10 mouse cellular contexts compared by ENCODE assay signal in genomic region chr1:59812782-59813181, GRCm38 (mm10).
"Had no signal": no experiment of that assay in that cellular context is flagged by ENCODE, and none has a peak within 500 bp of the region (broad histone marks: within the 10 kb centered on the region; RNA-seq: fewer than 3 reads in every experiment).

No protein-coding gene starts in this region.

- H3K4me2 ChIP-seq: liver, embryonic 11.5 days; liver, embryonic 15.5 days; neural tube, embryonic 12.5 days had no signal

- H3K9me3 ChIP-seq: limb, embryonic 10.5 days; liver, embryonic 15.5 days; neural tube, embryonic 12.5 days had no signal

- H3K9ac ChIP-seq: liver, embryonic 15.5 days; neural tube, embryonic 12.5 days had no signal

- DNase-seq: kidney, adult 2 months; kidney, postnatal 36 days; lung, adult 2 months; midbrain, embryonic 14.5 days; thymus, adult 18-20 months; thymus, postnatal 14 days had no signal

- H3K4me1 ChIP-seq: limb, embryonic 10.5 days; neural tube, embryonic 12.5 days had no signal

- H3K27ac ChIP-seq: limb, embryonic 10.5 days; liver, embryonic 15.5 days; neural tube, embryonic 12.5 days had no signal

- H3K4me3 ChIP-seq: limb, embryonic 10.5 days; liver, embryonic 15.5 days; neural tube, embryonic 12.5 days had no signal

- H3K27me3 ChIP-seq: liver, embryonic 15.5 days; neural tube, embryonic 12.5 days had no signal
